ENCODE assay signal across 12 mouse cellular contexts in genomic region chr4:53253680-53254079, GRCm38 (mm10).
DNase-seq lines count a peak whose midpoint lies in the region; ATAC-seq and TF ChIP-seq lines count a peak whose summit lies in the region.
"Had no signal": no experiment of that assay in that cellular context is flagged by ENCODE, and none has a peak within 500 bp of the region (broad histone marks: within the 10 kb centered on the region; RNA-seq: fewer than 3 reads in every experiment).

No protein-coding gene starts in this region.

- WGBS in lung, adult 2 months, result 67% methylated on average over 4 of the region's 4 CpGs
- 18% methylated on average over 4 of the region's 4 CpGs for WGBS in forebrain, postnatal 0 days
- 38% methylated on average over 4 of the region's 4 CpGs for WGBS in midbrain, embryonic 16.5 days

- no peak for TF ChIP-seq CTCF in lung, adult 2 months (IDR thresholded peaks at IDR 0.05; ENCODE audit: insufficient read depth, low read length)
- TF ChIP-seq CTCF in forebrain, postnatal 0 days (IDR thresholded peaks at IDR 0.05; ENCODE audit: low read depth), result no peak

- TF ChIP-seq POLR2A in lung, adult 2 months (IDR thresholded peaks at IDR 0.05; ENCODE audit: borderline replicate concordance, extremely low read depth, low read depth, low read length), result no peak

- H3K4me1 ChIP-seq in lung, adult 2 months (ENCODE audit: control insufficient read depth, insufficient read depth, low read length), result no peaks in the 10 kb centered on the region
- peaks cover 14% of the 10 kb centered on the region; the same call in 1 of the 2 replicates for H3K4me1 ChIP-seq in forebrain, postnatal 0 days (ENCODE audit: insufficient read depth)
- H3K4me1 ChIP-seq in midbrain, embryonic 16.5 days (ENCODE audit: control insufficient read depth, insufficient read depth, low read length), result no peaks in the 10 kb centered on the region
- H3K4me1 ChIP-seq: limb, embryonic 12.5 days had no signal

- H3K4me3 ChIP-seq in lung, adult 2 months (replicated peaks; ENCODE audit: extremely low read depth, low read depth, low read length), result no peak overlapping the region
- no peak overlapping the region for H3K4me3 ChIP-seq in forebrain, postnatal 0 days (ENCODE audit: low read depth, low read length)
- H3K4me3 ChIP-seq in midbrain, embryonic 16.5 days (ENCODE audit: low read depth, low read length), result no peak overlapping the region
- H3K4me3 ChIP-seq: limb, embryonic 12.5 days had no signal

- H3K4me2 ChIP-seq in forebrain, postnatal 0 days (ENCODE audit: low read depth), result no peak overlapping the region
- no peak overlapping the region for H3K4me2 ChIP-seq in midbrain, embryonic 16.5 days (ENCODE audit: low read length)
- H3K4me2 ChIP-seq: limb, embryonic 12.5 days had no signal

- DNase-seq in cerebellum, adult 11 months, result no peak
- DNase-seq in lung, postnatal 10 days, result peak; percentile 49
- no peak for DNase-seq in lung, adult 2 months
- peak; percentile 77 for DNase-seq in forebrain, postnatal 0 days
- no peak for DNase-seq in kidney, adult 18-20 months
- DNase-seq in embryo, embryonic 9.5 days (ENCODE audit: extremely low spot score), result no peak
- DNase-seq: adrenal gland, postnatal 36 days; gastrocnemius, postnatal 10 days had no signal

- peak; percentile 67 for ATAC-seq in cerebellum, adult (ENCODE audit: insufficient number of reproducible peaks, low FRiP score, low TSS enrichment)
- peak; percentile 95 for ATAC-seq in forebrain, postnatal 0 days
- peak; percentile 84 for ATAC-seq in midbrain, embryonic 16.5 days

- H3K36me3 ChIP-seq in forebrain, postnatal 0 days (ENCODE audit: insufficient read depth), result no peaks in the 10 kb centered on the region
- H3K36me3 ChIP-seq in midbrain, embryonic 16.5 days (ENCODE audit: control insufficient read depth, insufficient read depth, low read length), result no peaks in the 10 kb centered on the region
- H3K36me3 ChIP-seq: limb, embryonic 12.5 days had no signal

- H3K27ac ChIP-seq in forebrain, postnatal 0 days (ENCODE audit: low read depth, low read length), result peak overlapping the region; percentile 54; the same call in 1 of the 2 replicates
- H3K27ac ChIP-seq in midbrain, embryonic 16.5 days (ENCODE audit: low read length), result peak overlapping the region; percentile 31
- H3K27ac ChIP-seq: limb, embryonic 12.5 days; stomach, postnatal 0 days had no signal

- H3K9ac ChIP-seq in forebrain, postnatal 0 days, result no peak overlapping the region
- H3K9ac ChIP-seq in midbrain, embryonic 16.5 days (ENCODE audit: low read depth, low read length), result no peak overlapping the region
- H3K9ac ChIP-seq: limb, embryonic 12.5 days had no signal

- no peaks in the 10 kb centered on the region for H3K27me3 ChIP-seq in forebrain, postnatal 0 days (ENCODE audit: insufficient read depth, low read length)
- no peaks in the 10 kb centered on the region for H3K27me3 ChIP-seq in midbrain, embryonic 16.5 days (ENCODE audit: control insufficient read depth, insufficient read depth, low read depth, low read length)
- H3K27me3 ChIP-seq: limb, embryonic 12.5 days had no signal

- no peaks in the 10 kb centered on the region for H3K9me3 ChIP-seq in forebrain, postnatal 0 days (ENCODE audit: low read length)
- no peaks in the 10 kb centered on the region for H3K9me3 ChIP-seq in midbrain, embryonic 16.5 days (replicated peaks; ENCODE audit: control insufficient read depth, low read length, poor library complexity, severe bottlenecking)
- H3K9me3 ChIP-seq: limb, embryonic 12.5 days had no signal

Comparison
In these comparisons a context has a peak if more than half of its experiments do, and no peak if none do; other contexts are left out.
1. DNase-seq: peak in lung, postnatal 10 days (single experiment) and forebrain, postnatal 0 days (single experiment); none in cerebellum, adult 11 months (single experiment), lung, adult 2 months (single experiment), kidney, adult 18-20 months (single experiment) and embryo, embryonic 9.5 days (single experiment).
2. Peak in every context shown above with its lines, with median percentiles within 50 percentile points of each other: ATAC-seq.